25 mouse cellular contexts compared by ENCODE assay signal in genomic region chr11:96926587-96926986, GRCm38 (mm10). TPM values are rescaled to one million over a fixed set of nuclear protein-coding genes. Genes with fewer than 3 reads are reported as not detected.
DNase-seq lines count a peak whose midpoint lies in the region; ATAC-seq and TF ChIP-seq lines count a peak whose summit lies in the region.
"Had no signal": no experiment of that assay in that cellular context is flagged by ENCODE, and none has a peak within 500 bp of the region (broad histone marks: within the 10 kb centered on the region; RNA-seq: fewer than 3 reads in every experiment).

No protein-coding gene starts in this region.

- no peaks in the 10 kb centered on the region for H3K36me3 ChIP-seq in heart, embryonic 12.5 days
- H3K36me3 ChIP-seq in intestine, postnatal 0 days (ENCODE audit: control insufficient read depth, insufficient read depth) = no peaks in the 10 kb centered on the region
- no peaks in the 10 kb centered on the region for H3K36me3 ChIP-seq in liver, embryonic 15.5 days (replicated peaks)
- H3K36me3 ChIP-seq in stomach, embryonic 15.5 days = no peaks in the 10 kb centered on the region
- H3K36me3 ChIP-seq: limb, embryonic 13.5 days; neural tube, embryonic 12.5 days had no signal

- H3K4me2 ChIP-seq in heart, embryonic 12.5 days = no peak overlapping the region
- no peak overlapping the region for H3K4me2 ChIP-seq in intestine, postnatal 0 days (replicated peaks; ENCODE audit: low read depth)
- H3K4me2 ChIP-seq in liver, embryonic 15.5 days = peak overlapping the region; percentile 43
- no peak overlapping the region for H3K4me2 ChIP-seq in stomach, embryonic 15.5 days
- H3K4me2 ChIP-seq: hindbrain, embryonic 14.5 days; limb, embryonic 13.5 days; lung, embryonic 14.5 days; neural tube, embryonic 12.5 days had no signal

- no peak overlapping the region for H3K9ac ChIP-seq in heart, embryonic 12.5 days
- H3K9ac ChIP-seq in intestine, postnatal 0 days (ENCODE audit: low read depth, low read length) = no peak overlapping the region
- peak overlapping the region; percentile 54; the same call in 1 of the 2 replicates for H3K9ac ChIP-seq in liver, embryonic 15.5 days
- H3K9ac ChIP-seq in stomach, embryonic 15.5 days = no peak overlapping the region
- H3K9ac ChIP-seq: forebrain, postnatal 0 days; hindbrain, embryonic 14.5 days; limb, embryonic 13.5 days; lung, embryonic 14.5 days; neural tube, embryonic 12.5 days had no signal

- peak; percentile 50; the same call in 1 of the 2 replicates for ATAC-seq in heart, embryonic 12.5 days (ENCODE audit: insufficient number of reproducible peaks, low FRiP score)
- no peak for ATAC-seq in intestine, postnatal 0 days
- ATAC-seq in liver, embryonic 15.5 days (ENCODE audit: insufficient read depth) = peak; percentile 88
- peak; percentile 32; the same call in 1 of the 2 replicates for ATAC-seq in stomach, embryonic 15.5 days (ENCODE audit: insufficient read depth, low FRiP score, low read depth)
- ATAC-seq: forebrain, postnatal 0 days; inflammation-experienced regulatory T-cells, adult 6 months had no signal

- no peak overlapping the region for H3K4me3 ChIP-seq in heart, embryonic 12.5 days
- no peak overlapping the region for H3K4me3 ChIP-seq in intestine, postnatal 0 days (ENCODE audit: low read depth, low read length)
- H3K4me3 ChIP-seq in liver, embryonic 15.5 days (replicated peaks) = no peak overlapping the region
- H3K4me3 ChIP-seq in stomach, embryonic 15.5 days (replicated peaks) = no peak overlapping the region
- H3K4me3 ChIP-seq: limb, embryonic 13.5 days; megakaryocyte, embryonic 14.5 days; neural tube, embryonic 12.5 days had no signal

- WGBS in heart, embryonic 12.5 days = 58% methylated on average over 5 of the region's 5 CpGs
- WGBS in intestine, postnatal 0 days = 68% methylated on average over 5 of the region's 5 CpGs
- WGBS in liver, embryonic 15.5 days (ENCODE audit: insufficient replicate concordance) = 22% methylated on average over 5 of the region's 5 CpGs
- 78% methylated on average over 5 of the region's 5 CpGs for WGBS in stomach, embryonic 15.5 days

- H3K9me3 ChIP-seq in heart, embryonic 12.5 days (replicated peaks) = no peaks in the 10 kb centered on the region
- no peaks in the 10 kb centered on the region for H3K9me3 ChIP-seq in intestine, postnatal 0 days (ENCODE audit: control insufficient read depth)
- no peaks in the 10 kb centered on the region for H3K9me3 ChIP-seq in liver, embryonic 15.5 days (replicated peaks)
- H3K9me3 ChIP-seq in stomach, embryonic 15.5 days = no peaks in the 10 kb centered on the region
- H3K9me3 ChIP-seq: limb, embryonic 13.5 days; megakaryocyte, embryonic 14.5 days; neural tube, embryonic 12.5 days had no signal

- no peak overlapping the region for H3K27ac ChIP-seq in heart, embryonic 12.5 days (ENCODE audit: poor library complexity, severe bottlenecking)
- peak overlapping the region; percentile 94 for H3K27ac ChIP-seq in intestine, postnatal 0 days (ENCODE audit: low read depth, low read length)
- peak overlapping the region; percentile 95 for H3K27ac ChIP-seq in liver, embryonic 15.5 days (replicated peaks)
- H3K27ac ChIP-seq in stomach, embryonic 15.5 days = no peak overlapping the region
- H3K27ac ChIP-seq: hindbrain, embryonic 14.5 days; limb, embryonic 13.5 days; neural tube, embryonic 12.5 days had no signal

- TF ChIP-seq CTCF in intestine, postnatal 0 days (IDR thresholded peaks at IDR 0.05; ENCODE audit: low read depth) = no peak

- no peak for DNase-seq in heart, adult 9 months (ENCODE audit: low spot score in 2 of 2)
- no peak for DNase-seq in ovary, postnatal 14 days (ENCODE audit: low spot score)
- DNase-seq in urinary bladder, adult 18-20 months (ENCODE audit: low spot score in 2 of 2) = no peak
- DNase-seq in cerebellum, adult 8-10 months = no peak
- DNase-seq: adrenal gland, adult 2 months; cerebellum, adult 18-20 months; forebrain, postnatal 0 days; gastrocnemius, postnatal 14 days; heart, adult 11 months; heart, postnatal 36 days; kidney, adult 9 months; kidney, postnatal 25 days; layer of hippocampus, postnatal 36 days; lung, embryonic 14.5 days; midbrain, embryonic 14.5 days; thymus, postnatal 14 days had no signal

- H3K4me1 ChIP-seq in heart, embryonic 12.5 days (replicated peaks) = peaks cover 7% of the 10 kb centered on the region; the same call in 1 of the 2 replicates
- H3K4me1 ChIP-seq in intestine, postnatal 0 days (replicated peaks; ENCODE audit: control insufficient read depth, insufficient read depth, low read length) = 0 out of 2 replicates have a peak, but pooled peaks cover 5% of the 10 kb centered on the region
- H3K4me1 ChIP-seq in liver, embryonic 15.5 days (replicated peaks) = peaks cover 78% of the 10 kb centered on the region
- peaks cover 4% of the 10 kb centered on the region for H3K4me1 ChIP-seq in stomach, embryonic 15.5 days

- peaks cover 35% of the 10 kb centered on the region for H3K27me3 ChIP-seq in heart, embryonic 12.5 days (replicated peaks)
- no peaks in the 10 kb centered on the region for H3K27me3 ChIP-seq in intestine, postnatal 0 days (replicated peaks; ENCODE audit: control insufficient read depth, insufficient read depth, low read length)
- peaks cover 9% of the 10 kb centered on the region; the same call in 1 of the 2 replicates for H3K27me3 ChIP-seq in liver, embryonic 15.5 days
- H3K27me3 ChIP-seq in stomach, embryonic 15.5 days (replicated peaks) = no peaks in the 10 kb centered on the region

RNA-seq across cellular contexts. Expression of gene Prr15l, which starts 1.3 kb away (rescaled TPM):
- polyA plus RNA-seq in heart, embryonic 12.5 days (2016; fragmentation: Nextera tagmentation; extraction: Ambion mirVana) = 0.46 and 0.51 TPM in 2 replicates
- polyA plus RNA-seq in intestine, postnatal 0 days (2015; fragmentation: Nextera tagmentation; extraction: Ambion mirVana) = 138 and 141 TPM in 2 replicates
- 5.9 and 6.1 TPM in 2 replicates for polyA plus RNA-seq in liver, embryonic 15.5 days (2015; fragmentation: Nextera tagmentation; extraction: Ambion mirVana)
- polyA plus RNA-seq in stomach, embryonic 15.5 days (2015; fragmentation: Nextera tagmentation; extraction: Ambion mirVana) = 55.2 and 65.6 TPM in 2 replicates
- polyA plus RNA-seq: adrenal gland, adult 2 months had no signal

RNA-seq across cellular contexts. Expression of gene Cdk5rap3, which starts 10.3 kb away (rescaled TPM):
- polyA plus RNA-seq in heart, embryonic 12.5 days (2016; fragmentation: Nextera tagmentation; extraction: Ambion mirVana) = 52.3 and 58.0 TPM in 2 replicates
- 64.1 and 68.9 TPM in 2 replicates for polyA plus RNA-seq in intestine, postnatal 0 days (2015; fragmentation: Nextera tagmentation; extraction: Ambion mirVana)
- 33.7 and 40.6 TPM in 2 replicates for polyA plus RNA-seq in liver, embryonic 15.5 days (2015; fragmentation: Nextera tagmentation; extraction: Ambion mirVana)
- polyA plus RNA-seq in stomach, embryonic 15.5 days (2015; fragmentation: Nextera tagmentation; extraction: Ambion mirVana) = 67.2 and 76.5 TPM in 2 replicates

RNA-seq across cellular contexts. Expression of gene Pnpo, which starts 17.2 kb away (rescaled TPM):
- polyA plus RNA-seq in heart, embryonic 12.5 days (2016; fragmentation: Nextera tagmentation; extraction: Ambion mirVana) = 37.7 and 40.5 TPM in 2 replicates
- 145 and 158 TPM in 2 replicates for polyA plus RNA-seq in intestine, postnatal 0 days (2015; fragmentation: Nextera tagmentation; extraction: Ambion mirVana)
- 719 and 785 TPM in 2 replicates for polyA plus RNA-seq in liver, embryonic 15.5 days (2015; fragmentation: Nextera tagmentation; extraction: Ambion mirVana)
- 63.6 and 85.7 TPM in 2 replicates for polyA plus RNA-seq in stomach, embryonic 15.5 days (2015; fragmentation: Nextera tagmentation; extraction: Ambion mirVana)

RNA-seq across cellular contexts. Expression of gene Sp2, which starts 56.2 kb away (rescaled TPM):
- polyA plus RNA-seq in heart, embryonic 12.5 days (2016; fragmentation: Nextera tagmentation; extraction: Ambion mirVana) = 18.0 and 19.9 TPM in 2 replicates
- 7.7 and 8.2 TPM in 2 replicates for polyA plus RNA-seq in intestine, postnatal 0 days (2015; fragmentation: Nextera tagmentation; extraction: Ambion mirVana)
- 17.6 and 18.0 TPM in 2 replicates for polyA plus RNA-seq in liver, embryonic 15.5 days (2015; fragmentation: Nextera tagmentation; extraction: Ambion mirVana)
- polyA plus RNA-seq in stomach, embryonic 15.5 days (2015; fragmentation: Nextera tagmentation; extraction: Ambion mirVana) = 12.7 and 13.5 TPM in 2 replicates

Comparison
In these comparisons a context has a peak if more than half of its experiments do, and no peak if none do; other contexts are left out.
1. H3K27ac ChIP-seq: peak in intestine, postnatal 0 days (single experiment) and liver, embryonic 15.5 days (single experiment); none in heart, embryonic 12.5 days (single experiment) and stomach, embryonic 15.5 days (single experiment).